Mouse (Mus musculus) liver, postnatal 0 days (tissue): ENCODE measurements around the gene Ctla4. TPM values are rescaled to one million over a fixed set of nuclear protein-coding genes. Genes with fewer than 3 reads are reported as not detected.

ENCODE experiments used
- ATAC-seq: fragments of 200-750 bp; cut with Nextera tagmentation; 2 replicates; pipeline ENCODE4 v1.8.0; 2017; ENCODE audit warnings: mild to moderate bottlenecking, moderate library complexity
- DNase-seq: peaks from one replicate; pipeline ENCODE4 v3.0.0-alpha.2; 2016
- H3K27ac ChIP-seq: fragments of 300-500 bp; sonication (generic); 2 replicates; pipeline ENCODE4 v1.5.1; 2014; ENCODE audit warnings: antibody characterized with exemption, moderate library complexity, mild to moderate bottlenecking, low read depth
- H3K27me3 ChIP-seq: fragments of 300-500 bp; sonication (generic); 2 replicates; pipeline ENCODE4 v1.6.1; 2014; ENCODE audit warnings: low read length, control low read depth, mixed read lengths; ENCODE audit not compliant: insufficient read depth
- H3K36me3 ChIP-seq: fragments of 300-500 bp; sonication (generic); replicated peaks from 2 replicates; pipeline ENCODE4 v1.6.1; 2014; ENCODE audit warnings: mild to moderate bottlenecking, control low read depth, low read length, moderate library complexity, mixed read lengths; ENCODE audit not compliant: insufficient read depth
- H3K4me1 ChIP-seq: fragments of 300-500 bp; sonication (generic); 2 replicates; pipeline ENCODE4 v1.6.1; 2014; ENCODE audit warnings: antibody characterized with exemption, mild to moderate bottlenecking, control low read depth; ENCODE audit not compliant: insufficient read depth
- H3K4me2 ChIP-seq: fragments of 300-500 bp; sonication (generic); 2 replicates; pipeline ENCODE4 v1.6.1; 2014; ENCODE audit warnings: low read depth, mild to moderate bottlenecking, low read length, moderate library complexity, mixed read lengths
- H3K4me3 ChIP-seq: fragments of 300-500 bp; sonication (generic); 2 replicates; pipeline ENCODE4 v1.5.1; 2014; ENCODE audit warnings: low read depth, low read length
- H3K9ac ChIP-seq: fragments of 300-500 bp; sonication (generic); replicated peaks from 2 replicates; pipeline ENCODE4 v1.6.1; 2014; ENCODE audit warnings: mild to moderate bottlenecking, moderate library complexity
- H3K9me3 ChIP-seq: fragments of 300-500 bp; sonication (generic); 2 replicates; pipeline ENCODE4 v1.6.1; 2016; ENCODE audit warnings: mild to moderate bottlenecking, control low read depth, low read length, mixed read lengths
- CTCF ChIP-seq: sonication (generic); IDR thresholded peaks from 2 replicates; pipeline ENCODE4 v1.5.1; 2016; ENCODE audit warnings: antibody characterized with exemption, low read depth
- EP300 ChIP-seq: IDR thresholded peaks from 2 replicates; pipeline ENCODE4 v1.6.1; 2016; ENCODE audit warnings: antibody characterized with exemption, low read depth, mild to moderate bottlenecking
- WGBS: fragments of 180-500 bp; shearing (Covaris S2); extraction: QIAGEN DNeasy Blood & Tissue Kit; methylation state at CpG from one replicate; pipeline ENCODE4 v1.1.7; 2014; ENCODE audit not compliant: insufficient replicate concordance; 5-methylcytosine and 5-hydroxymethylcytosine counted together
- polyA plus RNA-seq: library from polyadenylated mRNA; unstranded; fragments of >200 nt; fragmentation: Nextera tagmentation; extraction: Ambion mirVana; gene quantifications from 2 replicates; pipeline ENCODE4 v1.2.1, GENCODE M21; 2015

Ctla4 gene
- polyA plus RNA-seq, 1 experiment from 2014 or later, result not detected

DNA sequence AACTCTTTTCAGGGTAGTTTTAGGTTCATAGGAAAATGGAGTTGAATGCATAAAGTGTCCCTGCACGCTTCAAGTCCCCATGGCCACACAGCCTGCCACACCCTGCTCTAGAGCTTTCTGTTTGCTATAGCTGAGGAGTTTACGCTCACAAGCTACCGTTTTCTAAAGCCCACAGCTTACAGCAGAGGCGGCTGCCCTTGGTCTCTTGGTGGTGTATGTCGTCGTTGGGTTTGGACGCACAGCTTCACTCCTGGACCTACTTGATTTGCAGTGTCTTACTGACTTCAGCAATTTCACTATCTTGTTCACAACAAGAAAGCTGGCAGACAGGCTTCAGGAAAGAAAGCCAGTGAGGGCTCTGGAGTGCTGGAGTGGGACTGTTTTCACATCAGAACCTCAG is 66.2 kb downstream of the Ctla4 start:
- no peaks in the 10 kb centered on the region for H3K9me3 ChIP-seq
- DNase-seq (no peak), ATAC-seq (no peak)
- 0 out of 2 replicates have a peak overlapping the region, but pooled peaks have one; percentile 12 for H3K27ac ChIP-seq
- TF ChIP-seq CTCF (no peak), EP300 (no peak)
- H3K36me3 ChIP-seq, result no peaks in the 10 kb centered on the region
- H3K4me3 ChIP-seq, result no peak overlapping the region
- H3K9ac ChIP-seq, result no peak overlapping the region
- H3K4me1 ChIP-seq, result no peaks in the 10 kb centered on the region
- H3K27me3 ChIP-seq, result no peaks in the 10 kb centered on the region
- H3K4me2 ChIP-seq, result no peak overlapping the region
- WGBS, result 53% methylated on average over 7 of the region's 7 CpGs

DNA sequence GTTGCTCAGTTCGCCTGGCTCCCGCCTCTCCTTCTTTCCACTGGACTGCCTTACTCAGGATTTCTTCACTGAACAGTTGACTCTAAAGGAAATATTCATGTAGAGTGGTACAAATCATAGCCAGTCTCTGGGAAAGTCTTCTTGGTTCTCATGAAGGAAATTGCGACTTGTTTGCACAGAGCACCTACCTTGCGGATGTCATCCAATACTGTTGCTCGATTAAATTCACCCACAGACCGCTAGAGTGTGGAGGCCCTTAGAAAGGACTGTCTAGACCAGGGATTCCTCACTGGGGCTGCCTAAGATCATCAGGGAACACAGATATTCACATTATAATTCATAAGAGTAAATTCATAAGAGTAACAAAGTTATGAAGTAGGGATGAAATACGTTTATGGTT is 66.9 kb downstream of the Ctla4 start:
- H3K4me2 ChIP-seq, result no peak overlapping the region
- no peaks in the 10 kb centered on the region for H3K9me3 ChIP-seq
- H3K4me3 ChIP-seq, result no peak overlapping the region
- WGBS, result 79% methylated on average over 7 of the region's 7 CpGs
- H3K9ac ChIP-seq, result no peak overlapping the region
- ATAC-seq (no peak), DNase-seq (no peak)
- no peak overlapping the region for H3K27ac ChIP-seq
- H3K27me3 ChIP-seq, result no peaks in the 10 kb centered on the region
- no peaks in the 10 kb centered on the region for H3K4me1 ChIP-seq
- H3K36me3 ChIP-seq, result no peaks in the 10 kb centered on the region
- TF ChIP-seq EP300 (no peak), CTCF (no peak)

DNA sequence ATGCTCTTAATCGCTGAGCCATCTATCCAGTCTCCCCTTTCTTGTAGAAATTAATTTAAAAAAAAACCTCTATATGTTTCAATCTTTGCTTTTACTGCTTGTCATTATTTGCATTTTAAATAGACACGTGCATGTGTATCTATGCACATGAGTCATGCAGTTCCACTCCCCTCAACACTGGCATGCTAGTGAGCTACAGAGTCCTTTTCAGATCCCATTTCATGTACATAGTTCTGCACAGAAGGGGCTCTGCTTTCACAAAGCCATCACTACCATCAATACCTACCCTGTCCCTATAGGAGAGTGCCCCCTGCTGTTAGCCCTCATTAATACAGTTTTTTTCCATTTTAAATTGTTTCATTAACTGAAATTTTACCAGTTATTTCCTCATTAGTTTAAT is 68.0 kb downstream of the Ctla4 start:
- Histone ChIP-seq H3K27me3 (no peaks in the 10 kb centered on the region), H3K4me1 (no peaks in the 10 kb centered on the region), H3K36me3 (no peaks in the 10 kb centered on the region), H3K4me2 (no peak overlapping the region), H3K9ac (no peak overlapping the region), H3K4me3 (no peak overlapping the region), H3K9me3 (no peaks in the 10 kb centered on the region), H3K27ac (no peak overlapping the region)
- 60% methylated on average over 2 of the region's 2 CpGs for WGBS
- ATAC-seq, result no peak
- TF ChIP-seq EP300 (no peak), CTCF (peak; percentile 74)
- DNase-seq, result no peak

DNA sequence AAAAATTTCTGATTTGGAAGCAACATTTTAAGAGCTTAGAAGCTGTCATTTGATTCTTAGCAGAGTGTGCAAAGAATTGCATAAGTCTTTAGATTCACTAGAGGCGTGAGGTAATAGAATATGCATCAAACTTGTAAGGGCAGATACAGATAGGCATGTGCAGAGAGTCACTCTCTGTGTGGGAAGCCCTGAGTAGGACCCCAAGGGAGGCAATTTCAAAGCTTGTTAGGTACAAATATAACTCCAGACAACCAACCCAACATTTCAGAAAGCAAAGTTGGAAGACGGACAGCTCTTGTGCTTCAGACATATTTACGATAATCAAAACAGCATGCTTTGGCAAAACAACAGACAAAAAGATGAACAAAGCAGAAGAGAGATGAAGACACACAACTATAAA is 68.4 kb downstream of the Ctla4 start:
- H3K27me3 ChIP-seq, result no peaks in the 10 kb centered on the region
- DNase-seq, result no peak
- no peak overlapping the region for H3K27ac ChIP-seq
- H3K4me3 ChIP-seq, result no peak overlapping the region
- H3K9ac ChIP-seq, result no peak overlapping the region
- no peak overlapping the region for H3K4me2 ChIP-seq
- TF ChIP-seq CTCF (no peak), EP300 (no peak)
- H3K9me3 ChIP-seq, result no peaks in the 10 kb centered on the region
- ATAC-seq, result no peak
- whole genome bisulfite sequencing, result 92% methylated on average over 3 of the region's 3 CpGs
- H3K36me3 ChIP-seq, result no peaks in the 10 kb centered on the region
- H3K4me1 ChIP-seq, result no peaks in the 10 kb centered on the region

DNA sequence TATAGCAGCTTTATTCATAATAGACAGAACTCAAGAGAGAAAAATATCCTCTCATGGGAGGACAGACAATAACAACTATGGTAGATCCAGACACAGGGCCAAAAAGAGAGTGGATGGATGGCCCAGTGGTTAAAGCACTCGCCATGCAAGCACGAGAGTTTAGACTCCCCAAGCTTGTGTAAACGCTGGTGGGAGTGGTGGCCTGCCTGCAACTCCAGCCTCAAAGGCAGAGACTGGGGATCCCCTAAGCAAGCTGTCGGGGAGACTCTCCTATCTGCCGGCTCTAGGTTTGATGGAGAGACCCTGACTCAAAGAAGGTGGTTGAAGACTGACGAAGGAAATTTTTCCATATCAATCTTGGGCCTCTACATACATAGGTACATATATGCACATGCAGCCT is 69.4 kb downstream of the Ctla4 start:
- Histone ChIP-seq H3K27ac (no peak overlapping the region), H3K4me1 (no peaks in the 10 kb centered on the region), H3K36me3 (no peaks in the 10 kb centered on the region), H3K4me2 (no peak overlapping the region), H3K27me3 (no peaks in the 10 kb centered on the region), H3K4me3 (no peak overlapping the region), H3K9me3 (no peaks in the 10 kb centered on the region), H3K9ac (no peak overlapping the region)
- ATAC-seq (no peak), DNase-seq (no peak)
- no peak for TF ChIP-seq EP300
- no peak for TF ChIP-seq CTCF
- WGBS, result 87% methylated on average over 6 of the region's 6 CpGs

DNA sequence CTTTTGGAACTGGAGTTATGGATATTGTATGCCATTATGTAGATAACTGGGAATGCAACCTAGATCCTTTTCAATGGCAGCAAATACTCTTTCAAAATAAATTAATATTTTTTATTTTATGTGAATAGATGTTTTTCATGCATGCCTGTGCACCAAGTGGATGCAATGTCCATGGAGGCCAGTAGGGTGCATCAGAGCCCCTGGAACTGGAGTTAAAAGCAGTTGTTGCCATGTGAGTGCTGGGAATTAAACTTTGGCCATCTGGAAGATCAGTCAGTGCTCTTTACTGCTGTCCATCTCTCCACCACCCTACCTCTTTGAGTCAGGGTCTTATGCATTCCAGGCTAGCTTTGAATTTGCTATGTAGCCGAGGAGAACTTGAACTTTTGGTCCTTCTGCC is 71.5 kb downstream of the Ctla4 start:
- no peak overlapping the region for H3K9ac ChIP-seq
- TF ChIP-seq CTCF (peak; percentile 31), EP300 (no peak)
- no peak overlapping the region for H3K4me2 ChIP-seq
- no peaks in the 10 kb centered on the region for H3K4me1 ChIP-seq
- H3K27ac ChIP-seq, result no peak overlapping the region
- no peaks in the 10 kb centered on the region for H3K9me3 ChIP-seq
- H3K27me3 ChIP-seq, result no peaks in the 10 kb centered on the region
- DNase-seq (no peak), ATAC-seq (no peak)
- 77% methylated on average over 1 of the region's 1 CpGs for WGBS
- H3K36me3 ChIP-seq, result no peaks in the 10 kb centered on the region
- no peak overlapping the region for H3K4me3 ChIP-seq

DNA sequence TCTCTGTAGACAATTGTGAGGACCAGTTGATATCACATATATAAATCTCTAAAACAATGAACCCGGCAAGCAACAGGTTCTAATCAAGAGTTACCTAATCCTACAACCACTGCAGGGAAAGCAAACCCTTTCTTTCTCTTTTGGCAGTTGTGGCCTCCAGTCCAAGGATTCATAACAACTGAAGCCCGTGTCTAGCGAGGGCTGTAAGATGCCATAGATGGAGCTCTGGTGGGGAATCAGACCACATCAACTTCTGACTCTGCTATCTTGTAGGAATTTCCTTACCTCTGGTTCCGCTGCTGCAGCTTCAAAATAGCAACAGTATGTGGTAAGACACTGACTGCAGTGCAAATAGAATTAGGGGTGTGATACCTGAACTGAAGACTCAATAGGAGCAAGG is 72.4 kb downstream of the Ctla4 start:
- H3K27ac ChIP-seq, result no peak overlapping the region
- TF ChIP-seq EP300 (no peak), CTCF (no peak)
- ATAC-seq (no peak), DNase-seq (no peak)
- no peak overlapping the region for H3K9ac ChIP-seq
- H3K9me3 ChIP-seq, result no peaks in the 10 kb centered on the region
- no peaks in the 10 kb centered on the region for H3K36me3 ChIP-seq
- H3K4me2 ChIP-seq, result no peak overlapping the region
- no peaks in the 10 kb centered on the region for H3K27me3 ChIP-seq
- WGBS, result 72% methylated on average over 4 of the region's 4 CpGs
- H3K4me1 ChIP-seq, result no peaks in the 10 kb centered on the region
- H3K4me3 ChIP-seq, result no peak overlapping the region
